Mouse (Mus musculus) cerebellum, postnatal 25 days (tissue): ENCODE data around the gene Il9r.

Source experiments
- DNase-seq, 2 experiments: peaks; one replicate each; pipeline ENCODE4 v3.0.0; 2021; ENCODE audit warnings: mixed read lengths in 2 of 2

Gene Il9r

GRCm38 (mm10) chr11:32198256-32198955, 1.7 kb downstream of the Il9r start:
- DNase-seq, result peak in 1 of 2 experiments; percentile 1

GRCm38 (mm10) chr11:32197766-32198165, 2.3 kb downstream of the Il9r start:
- no peak for DNase-seq

GRCm38 (mm10) chr11:32196727-32197126, 3.4 kb downstream of the Il9r start:
- DNase-seq, result no peak

DNA sequence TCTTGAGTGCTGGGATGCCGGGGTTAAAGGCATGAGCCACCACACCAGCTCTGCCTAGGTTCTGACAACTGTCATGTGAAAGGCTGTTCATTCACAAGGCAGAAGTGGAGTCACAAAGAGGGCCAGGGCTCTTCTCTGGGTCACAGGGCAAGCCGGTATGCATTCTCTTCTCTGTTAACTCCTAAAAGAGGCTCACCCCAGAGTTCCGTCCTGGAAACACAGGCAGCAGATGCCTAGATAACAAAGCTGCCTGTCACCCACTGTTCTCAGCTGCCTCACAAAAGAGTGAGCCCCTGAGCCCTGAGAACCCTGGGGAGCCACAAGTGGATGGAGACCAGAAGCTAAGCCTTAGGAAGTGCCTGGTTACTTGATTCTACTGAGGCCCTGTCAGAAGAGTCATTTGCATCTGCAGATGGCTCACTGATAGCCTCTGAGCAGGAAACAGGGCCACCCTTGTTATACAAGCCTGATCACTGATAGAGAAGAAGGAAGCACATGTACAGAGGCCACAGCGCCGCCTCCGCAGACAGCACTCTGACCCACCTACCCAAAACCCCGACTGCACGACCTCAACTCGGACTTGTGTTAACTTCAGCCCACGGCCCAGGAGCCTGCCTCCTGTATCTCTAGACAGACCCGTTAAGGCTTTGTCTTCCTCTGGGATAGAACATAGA, 4.1 kb downstream of the Il9r start:
- DNase-seq, result no peak

- peak in 1 of 2 experiments; percentile 2 for DNase-seq
These were observed 5.5 kb downstream of the Il9r start for GRCm38 (mm10) chr11:32194626-32195025.

DNA sequence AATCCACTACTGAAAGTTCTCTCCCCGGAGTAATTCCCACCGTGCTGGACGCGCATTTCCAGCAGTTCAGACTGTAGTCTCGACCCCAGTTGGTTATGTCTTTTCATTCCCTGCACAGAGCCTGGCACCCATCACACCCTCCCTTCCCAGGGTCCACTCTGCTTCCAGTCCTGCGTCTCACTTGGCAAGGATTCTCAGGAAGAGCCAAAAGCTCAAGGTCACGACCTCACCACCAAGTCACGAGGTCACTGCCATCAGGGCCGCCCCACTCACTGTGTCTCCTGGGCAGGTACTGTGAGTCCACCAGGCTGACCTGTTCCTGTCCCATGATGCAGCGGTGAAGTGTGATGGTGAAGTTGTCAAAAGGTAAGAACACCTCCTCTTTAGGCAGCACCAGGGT, 6.0 kb downstream of the Il9r start:
- DNase-seq, result peak in 1 of 2 experiments; percentile 2

GRCm38 (mm10) chr11:32193156-32193555, 6.9 kb downstream of the Il9r start:
- DNase-seq, result peak in 1 of 2 experiments; percentile 3

- peak; percentile 44 to 45 for DNase-seq
These were observed 9.4 kb downstream of the Il9r start for GRCm38 (mm10) chr11:32190603-32191110.

DNA sequence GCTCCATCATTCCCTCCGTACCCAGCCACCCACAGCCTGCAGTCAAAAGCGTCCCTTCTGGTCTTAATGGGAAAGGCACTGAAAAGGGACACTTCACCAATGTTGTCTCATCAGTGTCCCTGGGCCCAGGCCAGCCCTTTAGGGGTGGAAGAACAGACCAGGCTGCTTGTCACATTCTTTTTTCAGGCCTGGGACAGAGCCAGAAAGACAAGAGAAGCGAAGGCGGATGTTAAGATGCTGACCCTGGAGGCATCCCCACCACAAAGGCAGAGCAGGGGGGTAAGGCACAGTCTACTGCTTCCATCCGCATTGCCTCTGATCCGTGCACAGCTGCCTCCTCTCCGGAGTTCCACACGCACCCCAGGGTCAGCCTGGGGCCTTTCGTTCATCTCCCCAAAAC, 10.0 kb downstream of the Il9r start:
- no peak for DNase-seq

GRCm38 (mm10) chr11:32189434-32189833, 10.6 kb downstream of the Il9r start:
- DNase-seq, result no peak

- peak in 1 of 2 experiments; percentile 2 for DNase-seq
These were observed 11.2 kb downstream of the Il9r start for GRCm38 (mm10) chr11:32188881-32189280.

- no peak for DNase-seq
These were observed 12.8 kb downstream of the Il9r start for GRCm38 (mm10) chr11:32187256-32187655.

DNA sequence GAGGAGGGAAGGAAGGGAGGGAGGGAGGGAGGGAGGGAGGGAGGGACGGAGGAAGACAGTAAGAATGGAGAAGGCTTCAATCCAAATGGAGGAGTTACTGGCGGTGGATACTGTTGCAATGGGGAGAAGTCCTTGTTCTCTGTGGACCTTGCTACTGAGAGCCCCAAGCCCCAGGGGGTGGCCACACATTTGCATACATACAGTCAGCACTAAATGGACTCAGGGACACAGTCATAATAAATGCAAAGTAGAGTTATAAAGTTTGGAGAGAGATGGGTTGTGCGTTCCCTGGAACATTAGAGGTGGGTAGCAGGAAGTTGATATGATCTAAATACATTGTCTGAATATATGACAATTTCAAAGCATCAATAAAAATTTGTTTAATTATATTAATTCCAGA, 14.0 kb downstream of the Il9r start:
- no peak for DNase-seq

DNA sequence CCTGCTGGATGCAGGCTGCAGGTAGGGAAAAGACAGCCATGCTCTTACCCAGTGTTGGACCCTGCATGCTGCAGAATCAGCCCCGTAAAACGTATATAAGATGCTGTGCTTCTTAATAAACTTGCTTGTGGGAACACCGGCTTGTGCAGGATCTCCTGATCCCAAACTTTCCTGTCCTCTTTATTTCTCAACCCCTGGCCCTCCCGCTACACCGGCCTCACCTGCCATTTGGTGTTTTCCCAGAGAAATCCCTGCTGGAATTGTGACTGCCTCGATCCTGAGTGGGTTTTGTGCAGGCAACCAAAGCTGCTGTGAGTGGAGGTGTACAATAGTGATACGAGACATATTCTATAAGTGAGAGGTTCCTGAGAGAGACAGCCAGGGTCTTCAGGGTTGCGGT, 15.6 kb downstream of the Il9r start:
- no peak for DNase-seq

DNA sequence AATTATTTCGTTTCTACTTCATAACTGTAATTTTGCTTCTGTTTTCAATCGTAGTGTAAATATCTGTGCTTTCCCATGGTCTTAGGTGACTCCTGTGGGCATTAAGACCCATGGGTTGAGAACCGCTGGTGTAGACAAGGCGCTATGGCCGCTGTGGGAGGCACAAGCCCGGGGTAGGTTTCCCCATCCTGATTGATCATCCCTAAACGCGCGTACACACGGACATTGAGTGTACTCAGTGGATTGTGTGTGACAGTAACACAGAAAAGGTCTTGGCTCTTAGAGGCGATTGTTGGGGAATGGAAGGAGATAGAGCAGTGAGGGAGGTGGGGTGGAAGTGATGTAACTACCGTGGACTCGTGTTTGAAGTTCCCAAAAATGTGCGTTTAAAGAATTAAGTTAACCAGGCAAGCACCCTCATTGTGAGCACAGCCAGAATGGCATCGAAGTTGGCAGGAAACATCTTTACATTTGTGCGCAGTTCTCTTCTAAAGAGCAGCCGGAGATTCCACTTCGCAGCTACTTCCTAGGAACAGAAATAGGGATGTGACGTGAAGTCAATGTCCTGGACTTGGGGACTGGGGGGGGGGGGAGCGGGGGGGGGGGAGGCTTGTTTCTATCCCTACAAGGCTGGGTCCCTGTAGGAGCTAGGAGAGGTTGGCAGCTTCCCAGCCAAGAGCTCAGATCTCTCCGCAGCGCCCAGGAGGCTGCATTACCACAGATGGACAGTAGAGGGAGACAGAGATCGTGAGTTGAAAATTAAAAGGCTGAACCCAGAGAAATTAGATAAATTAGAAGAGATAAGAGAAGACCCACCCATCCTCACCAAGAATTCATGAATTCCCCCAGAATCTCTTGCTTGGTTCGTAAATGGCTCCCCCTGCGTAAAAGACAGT, 17.9 kb downstream of the Il9r start:
- peak; percentile 90 to 94 for DNase-seq

DNA sequence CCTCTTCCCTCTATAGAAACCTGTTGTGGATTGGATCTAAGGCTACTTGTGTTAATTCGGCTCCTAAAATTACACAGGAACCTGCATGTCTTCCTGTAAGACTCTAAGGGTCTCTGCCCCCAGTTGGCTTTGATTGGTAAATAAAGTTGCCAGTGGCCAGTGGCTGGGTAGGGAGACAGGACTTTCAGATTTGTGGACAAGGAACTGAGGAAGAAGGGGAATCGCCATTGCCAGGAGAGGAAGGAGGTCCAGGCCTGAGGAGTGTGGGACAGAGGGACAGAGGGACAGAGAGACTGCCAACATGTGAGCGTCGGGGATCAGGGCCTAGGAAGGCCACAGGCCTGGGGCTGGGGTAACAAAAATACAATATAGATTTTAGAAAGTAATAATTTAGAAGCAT, 18.8 kb downstream of the Il9r start:
- DNase-seq, result no peak

- DNase-seq, result no peak
These were observed 21.6 kb downstream of the Il9r start for GRCm38 (mm10) chr11:32178506-32178905.

GRCm38 (mm10) chr11:32166683-32167082, 33.4 kb downstream of the Il9r start:
- DNase-seq, result no peak

- DNase-seq, result peak; percentile 92 to 94
These were observed 37.9 kb downstream of the Il9r start for GRCm38 (mm10) chr11:32161922-32162804.

DNA sequence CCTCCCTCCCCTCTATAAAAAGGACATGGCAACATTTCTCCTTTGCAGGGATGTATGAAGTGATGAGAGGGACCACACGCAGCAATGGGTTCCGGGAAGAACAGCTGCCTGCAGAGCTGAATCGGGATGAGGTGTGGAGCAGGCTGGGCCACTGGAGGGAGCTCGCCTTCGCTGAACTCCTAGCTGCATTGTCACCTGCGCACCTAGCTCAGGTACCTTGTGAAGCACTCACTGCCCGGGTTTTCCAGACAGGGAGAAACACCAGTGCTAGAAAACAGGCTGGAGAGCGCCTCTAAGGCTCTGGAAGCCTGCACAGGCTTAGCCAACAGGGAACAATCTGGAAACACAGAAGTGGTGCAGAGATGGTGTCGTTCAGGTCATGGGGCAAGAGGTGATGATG, 38.6 kb downstream of the Il9r start:
- peak; percentile 51 to 72 for DNase-seq

DNA sequence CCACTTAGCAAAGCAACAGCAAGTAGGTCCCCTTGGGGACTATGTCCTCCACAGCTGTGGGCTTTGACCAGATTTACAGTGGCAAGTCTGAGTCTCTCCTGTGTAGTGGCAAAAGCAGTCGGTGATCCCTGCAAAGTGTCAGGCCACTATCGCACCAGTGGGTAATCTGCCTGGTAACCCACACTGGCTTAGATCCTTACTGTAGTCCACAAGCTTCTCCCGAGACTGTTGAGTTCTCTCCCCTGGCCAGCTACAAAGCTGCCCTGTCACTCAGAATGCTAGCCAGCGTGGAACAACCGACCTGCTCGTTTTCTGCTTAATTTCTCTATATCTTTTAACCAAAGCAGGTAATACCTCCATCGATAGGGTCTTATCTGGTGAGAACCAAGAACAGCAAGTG, 39.7 kb downstream of the Il9r start:
- no peak for DNase-seq

DNA sequence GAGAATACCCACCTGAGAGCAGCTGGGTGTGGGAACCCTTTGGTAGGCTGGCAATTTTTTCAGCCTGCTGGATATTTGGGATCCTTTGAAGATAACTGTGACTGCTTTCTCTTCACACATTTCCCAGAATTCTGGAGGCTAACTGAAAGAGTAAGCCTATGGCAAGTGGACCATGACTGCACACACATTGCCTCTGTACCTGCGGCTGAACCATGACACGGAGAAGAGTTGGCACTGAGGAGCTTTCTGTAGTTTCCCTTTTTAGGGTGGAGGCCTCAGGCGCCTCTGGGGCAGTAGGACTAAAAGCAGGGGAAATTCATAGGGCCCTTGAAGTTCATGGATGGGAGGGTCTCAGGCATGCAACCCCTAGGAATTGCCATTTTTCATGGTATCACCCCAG, 40.9 kb downstream of the Il9r start:
- no peak for DNase-seq
